Mouse (Mus musculus): ENCODE data around the gene Chchd6.
A peak's percentile ranks its signal among the peaks of the same experiment; 100 is the strongest.

Gene Chchd6

DNA sequence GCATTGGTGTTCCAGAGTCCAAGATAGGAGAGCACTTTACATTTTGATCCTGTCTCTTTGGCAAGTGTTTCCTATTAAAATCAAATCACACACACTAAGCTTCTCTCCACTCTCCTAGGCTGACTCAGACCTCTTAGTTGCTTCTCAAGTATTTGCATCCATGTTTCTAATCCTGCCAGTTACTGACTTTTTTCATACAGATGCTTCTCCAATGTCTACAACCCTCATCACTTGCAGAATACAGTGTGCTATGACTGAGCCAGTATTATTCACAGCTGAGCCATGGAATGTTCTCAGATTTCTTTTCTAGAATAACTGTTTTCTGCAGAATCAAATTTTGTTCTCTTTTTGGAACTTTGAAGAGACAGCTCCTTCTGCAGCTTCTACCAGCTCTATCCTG, 85.3 kb downstream of the Chchd6 start:
- no peak for DNase-seq (ENCODE audit: low read depth, low spot score)

GRCm38 (mm10) chr6:89508725-89509124, 86.7 kb downstream of the Chchd6 start:
- DNase-seq (ENCODE audit: low read depth, low spot score): peak; percentile 64

- DNase-seq (ENCODE audit: low read depth, low spot score): no peak
These were observed 87.2 kb downstream of the Chchd6 start for GRCm38 (mm10) chr6:89508263-89508662.

- DNase-seq (ENCODE audit: low read depth, low spot score): no peak
These were observed 95.5 kb downstream of the Chchd6 start for GRCm38 (mm10) chr6:89499961-89500360.

GRCm38 (mm10) chr6:89498764-89499516, 96.5 kb downstream of the Chchd6 start:
- no peak for DNase-seq (ENCODE audit: low read depth, low spot score)

GRCm38 (mm10) chr6:89496916-89497315, 98.5 kb downstream of the Chchd6 start:
- DNase-seq (ENCODE audit: low read depth, low spot score): no peak

- DNase-seq (ENCODE audit: low read depth, low spot score): no peak
These were observed 103.1 kb downstream of the Chchd6 start for GRCm38 (mm10) chr6:89492368-89492767.

DNA sequence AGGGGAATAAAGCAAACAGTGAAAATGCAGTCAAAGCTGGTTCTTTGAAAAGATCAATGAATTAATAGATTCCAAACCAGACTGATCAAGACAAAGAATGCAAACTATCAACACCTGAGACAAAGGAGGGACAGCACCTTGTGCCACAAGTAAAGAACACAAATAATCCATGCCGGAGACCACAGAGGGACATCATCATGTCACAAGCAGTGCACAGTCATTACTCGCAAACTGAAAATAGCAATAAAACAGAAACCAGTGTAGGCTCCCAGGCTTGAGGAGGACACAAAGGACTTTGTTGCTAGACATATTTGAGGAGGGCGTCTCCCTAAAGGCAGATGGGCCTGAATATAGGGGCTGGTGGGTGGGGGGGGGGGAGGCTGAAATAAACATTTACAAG, 105.1 kb downstream of the Chchd6 start:
- DNase-seq (ENCODE audit: low read depth, low spot score): no peak

- DNase-seq (ENCODE audit: low read depth, low spot score): no peak
These were observed 105.9 kb downstream of the Chchd6 start for GRCm38 (mm10) chr6:89489533-89489932.

GRCm38 (mm10) chr6:89486055-89486454, 109.4 kb downstream of the Chchd6 start:
- no peak for DNase-seq (ENCODE audit: low read depth, low spot score)

DNA sequence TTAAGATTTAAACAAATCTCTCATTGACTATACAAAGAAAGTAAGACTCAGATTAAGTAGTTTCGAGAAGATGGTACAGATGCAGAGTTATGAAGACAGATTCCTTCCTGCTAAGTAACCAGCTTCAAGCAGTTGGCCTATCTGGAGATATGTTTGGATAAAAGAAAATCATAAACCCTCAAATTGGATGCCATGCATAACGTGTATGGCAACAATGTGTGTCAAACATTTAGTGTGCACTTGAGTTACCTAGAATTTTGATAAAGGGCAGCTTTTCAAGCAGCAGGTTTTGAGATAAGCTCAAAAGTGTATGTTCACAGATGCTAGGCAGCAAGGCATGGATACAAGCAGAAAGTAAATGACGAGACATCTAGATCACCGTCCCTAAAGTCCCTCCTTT, 114.3 kb downstream of the Chchd6 start:
- no peak for DNase-seq (ENCODE audit: low read depth, low spot score)

- DNase-seq (ENCODE audit: low read depth, low spot score): no peak
These were observed 127.5 kb downstream of the Chchd6 start for GRCm38 (mm10) chr6:89467908-89468307.

- DNase-seq (ENCODE audit: low read depth, low spot score): no peak
These were observed 128.2 kb downstream of the Chchd6 start for GRCm38 (mm10) chr6:89467290-89467689.

DNA sequence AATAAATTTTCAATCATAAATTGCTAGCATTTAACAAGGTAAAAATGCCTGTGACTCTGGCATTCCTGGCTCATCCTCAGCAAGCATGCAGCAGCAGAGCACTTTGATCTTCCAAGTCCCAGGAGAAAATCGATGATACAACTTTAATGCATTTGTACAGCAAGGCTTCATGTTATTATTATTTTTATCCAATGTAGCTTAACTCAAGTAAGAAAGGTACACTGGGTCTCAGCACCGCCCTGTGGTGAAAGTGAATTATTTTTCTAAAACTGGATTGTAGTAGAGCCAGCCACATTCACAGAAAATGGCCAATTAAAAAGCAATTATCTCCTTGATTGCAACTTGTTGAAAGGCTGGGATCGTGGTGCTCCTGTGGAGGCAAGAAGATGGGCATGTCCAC, 128.6 kb downstream of the Chchd6 start:
- no peak for DNase-seq (ENCODE audit: low read depth, low spot score)

- DNase-seq (ENCODE audit: low read depth, low spot score): no peak
These were observed 129.3 kb downstream of the Chchd6 start for GRCm38 (mm10) chr6:89466053-89466708.

DNA sequence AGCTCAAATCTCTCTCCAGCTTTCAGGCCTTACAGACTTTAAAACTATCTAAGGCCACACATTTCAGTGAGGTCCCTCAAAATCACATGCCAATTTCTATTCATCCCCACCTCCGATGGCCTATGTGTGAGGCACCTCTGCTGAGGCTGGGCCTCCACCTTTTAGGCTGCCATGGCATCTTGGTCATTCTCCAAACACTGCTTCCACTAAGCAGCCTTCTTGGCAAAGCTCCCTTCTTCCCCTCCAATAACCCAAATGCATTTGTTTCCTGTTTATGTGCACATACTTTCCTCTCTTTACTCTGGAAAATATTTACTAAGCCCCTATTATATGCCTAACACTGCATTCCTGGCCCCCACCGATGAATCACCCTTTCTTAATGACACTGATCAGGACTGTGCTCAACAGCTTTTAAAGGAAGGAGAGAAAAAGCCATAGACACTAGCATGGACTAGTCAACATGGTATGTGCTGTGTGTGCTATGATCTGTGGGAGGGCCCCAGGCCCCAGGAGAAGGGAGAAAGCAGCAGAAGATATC, 133.2 kb downstream of the Chchd6 start:
- DNase-seq (ENCODE audit: low read depth, low spot score): no peak

GRCm38 (mm10) chr6:89461250-89462222, 133.9 kb downstream of the Chchd6 start:
- DNase-seq (ENCODE audit: low read depth, low spot score): no peak

GRCm38 (mm10) chr6:89459634-89460033, 135.8 kb downstream of the Chchd6 start:
- DNase-seq (ENCODE audit: low read depth, low spot score): no peak

DNA sequence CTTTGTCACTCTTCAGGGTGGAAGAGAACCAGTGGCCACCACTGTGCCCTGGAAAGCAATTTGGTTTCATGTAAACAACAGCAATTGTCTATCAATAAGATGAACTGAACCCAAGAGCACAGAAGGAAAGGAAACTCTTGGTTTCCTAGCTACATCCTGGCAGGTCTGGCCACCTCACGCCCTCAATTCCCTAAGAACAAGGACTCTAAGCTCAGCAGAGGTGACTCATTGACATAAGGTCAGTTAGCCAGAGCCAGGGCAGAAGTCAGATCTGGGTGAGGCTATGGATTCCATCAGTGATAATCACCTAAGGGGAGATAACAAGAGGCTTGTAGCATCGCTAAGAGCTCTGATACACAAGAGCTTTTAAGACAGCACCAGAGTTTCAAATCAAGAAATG, 137.9 kb downstream of the Chchd6 start:
- no peak for DNase-seq (ENCODE audit: low read depth, low spot score)

DNA sequence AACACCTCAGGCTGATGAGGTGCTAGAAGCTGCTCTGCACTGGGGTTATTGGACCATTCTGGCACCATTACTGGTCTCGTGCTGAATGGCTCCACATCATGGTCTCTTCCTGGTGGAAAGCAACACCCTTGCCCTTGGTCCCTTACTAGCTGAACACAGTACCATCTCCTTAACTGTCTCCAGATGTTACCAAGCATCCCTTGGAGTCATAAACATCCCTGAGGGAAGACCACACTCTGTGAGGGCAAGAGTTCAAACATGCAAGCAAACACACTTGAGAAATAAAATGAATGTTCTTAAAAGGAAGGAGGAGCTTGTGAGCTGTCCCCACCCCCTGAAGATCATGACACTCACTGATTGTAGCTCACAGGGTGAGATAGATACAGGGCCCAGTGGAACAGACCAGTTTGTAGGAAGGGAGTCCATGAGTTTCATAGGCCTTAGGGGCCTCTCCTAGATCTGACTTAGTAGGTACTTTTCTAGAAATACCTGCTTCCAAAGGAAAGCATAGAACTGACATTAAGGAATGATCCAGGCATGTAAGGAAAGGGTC, 139.0 kb downstream of the Chchd6 start:
- DNase-seq (ENCODE audit: low read depth, low spot score): no peak

GRCm38 (mm10) chr6:89455523-89456000, 139.9 kb downstream of the Chchd6 start:
- DNase-seq (ENCODE audit: low read depth, low spot score): no peak

Data from ES-CJ7 (cell line).